Mouse (Mus musculus) lung, adult 2 months (tissue): ENCODE measurements around the gene Psmc5. TPM values are rescaled to one million over a fixed set of nuclear protein-coding genes. Genes with fewer than 3 reads are reported as not detected.
"Not testable (repeated sequence)": the region's sequence is repeated elsewhere in the genome, so short reads cannot be mapped to it uniquely, and the experiment has no call there.

Experiments used
- DNase-seq: peaks from one replicate; pipeline ENCODE4 v3.0.0; 2022
- H3K4me1 ChIP-seq: fragments of 200-500 bp; 2 replicates; pipeline ENCODE4 v1.6.1; 2011; ENCODE audit warnings: low read length; ENCODE audit not compliant: control insufficient read depth, insufficient read depth
- H3K4me3 ChIP-seq: fragments of 200-500 bp; replicated peaks from 2 replicates; pipeline ENCODE3; 2011; ENCODE audit warnings: low read depth, mild to moderate bottlenecking, control low read depth, low read length; ENCODE audit errors: extremely low read depth
- CTCF ChIP-seq: fragments of 200-500 bp; IDR thresholded peaks from 2 replicates; pipeline ENCODE4 v1.5.1; 2011; ENCODE audit warnings: mild to moderate bottlenecking, low read length, control low read depth; ENCODE audit not compliant: insufficient read depth
- POLR2A ChIP-seq: fragments of 200-500 bp; IDR thresholded peaks from 2 replicates; pipeline ENCODE4 v1.6.1; 2011; ENCODE audit warnings: low read depth, mild to moderate bottlenecking, control low read depth, low read length, borderline replicate concordance; ENCODE audit errors: extremely low read depth
- WGBS: fragments of 180-500 bp; shearing (Covaris S2); methylation state at CpG from one replicate; pipeline ENCODE4 v1.1.7; 2018; 5-methylcytosine and 5-hydroxymethylcytosine counted together
- polyA plus RNA-seq: library from polyadenylated mRNA; depleted of rRNA; stranded (reverse); fragments of >200 nt; gene quantifications from 2 replicates; pipeline ENCODE4 v1.2.3, GENCODE M21; 2012; rRNA removed

Psmc5 gene
- polyA plus RNA-seq, result 28.4 and 50.0 TPM in 2 replicates

GRCm38 (mm10) chr11:106255685-106256451, at the start of gene Psmc5, which contains the start of gene Ftsj3:
Gene Psmc5 (plus strand): TSS chr11:106256154.
Gene Ftsj3 (minus strand): TSS chr11:106256079.
- peak; percentile 82 for TF ChIP-seq POLR2A
- no peak for TF ChIP-seq CTCF
- WGBS, result under 1% methylated on average over 42 of the region's 42 CpGs
- H3K4me3 ChIP-seq, result peak within 1 kb of the TSS; percentile 92
- peak; percentile 98 for DNase-seq
- no peaks in the 10 kb centered on the region; the same call in 1 of the 2 replicates for H3K4me1 ChIP-seq

DNA sequence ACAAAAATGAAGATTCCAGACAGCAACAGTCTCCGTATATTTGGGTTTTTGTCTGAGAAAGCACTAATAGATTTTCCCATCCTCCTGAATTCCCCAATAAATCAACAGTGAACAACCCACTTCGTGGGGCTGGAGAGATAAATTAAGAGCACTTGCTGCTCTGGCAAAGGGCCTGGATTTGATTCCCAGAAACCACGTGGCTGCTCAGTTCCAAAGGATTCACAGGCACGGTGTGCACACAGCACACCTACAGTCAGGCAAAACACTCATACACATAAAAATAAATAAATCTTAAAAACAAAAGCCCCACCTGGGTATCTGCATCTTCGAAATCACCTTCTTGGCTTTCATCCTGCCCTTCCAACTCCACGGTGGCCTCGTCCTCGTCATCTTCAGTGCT, 43.2 kb upstream of the Psmc5 start:
- H3K4me1 ChIP-seq, result peaks cover 2% of the 10 kb centered on the region
- H3K4me3 ChIP-seq, result no peak overlapping the region
- DNase-seq, result no peak
- TF ChIP-seq POLR2A, result no peak
- no peak for TF ChIP-seq CTCF
- WGBS, result 70% methylated on average over 8 of the region's 8 CpGs

GRCm38 (mm10) chr11:106214856-106215255, 41.1 kb upstream of the Psmc5 start:
- no peak for DNase-seq
- TF ChIP-seq CTCF (no peak), POLR2A (no peak)
- Histone ChIP-seq H3K4me1 (peaks cover 5% of the 10 kb centered on the region), H3K4me3 (no peak overlapping the region)
- WGBS, result 71% methylated on average over 5 of the region's 5 CpGs

GRCm38 (mm10) chr11:106215450-106215859, 40.5 kb upstream of the Psmc5 start:
- Histone ChIP-seq H3K4me3 (peak overlapping the region; percentile 93), H3K4me1 (peaks cover 5% of the 10 kb centered on the region)
- TF ChIP-seq CTCF (no peak), POLR2A (no peak)
- whole genome bisulfite sequencing, result 13% methylated on average over 7 of the region's 7 CpGs
- DNase-seq, result no peak

- TF ChIP-seq POLR2A, result peak; percentile 80; the same call in 1 of the 2 replicates
- no peak for TF ChIP-seq CTCF
- peak; percentile 88 for DNase-seq
- Histone ChIP-seq H3K4me3 (peak within 1 kb of the TSS; percentile 93), H3K4me1 (peaks cover 5% of the 10 kb centered on the region)
- under 1% methylated on average over 46 of the region's 46 CpGs for WGBS
Measured at GRCm38 (mm10) chr11:106215927-106216729, 39.8 kb upstream of the Psmc5 start, which contains the start of gene Ccdc47. Gene Ccdc47 (minus strand): TSS chr11:106216344.

- peak within 1 kb of the TSS; percentile 93 for H3K4me3 ChIP-seq
- WGBS, result under 1% methylated on average over 70 of the region's 70 CpGs
- TF ChIP-seq CTCF (no peak), POLR2A (peak; percentile 66; the same call in 1 of the 2 replicates)
- DNase-seq, result peak; percentile 87
- peaks cover 5% of the 10 kb centered on the region for H3K4me1 ChIP-seq
Measured at GRCm38 (mm10) chr11:106216730-106217490, 39.0 kb upstream of the Psmc5 start, which contains the start of gene Ddx42. Gene Ddx42 (plus strand): TSS chr11:106216926.

GRCm38 (mm10) chr11:106220603-106221002, 35.4 kb upstream of the Psmc5 start:
- no peak overlapping the region for H3K4me3 ChIP-seq
- H3K4me1 ChIP-seq, result peaks cover 9% of the 10 kb centered on the region
- TF ChIP-seq POLR2A (no peak), CTCF (no peak)
- WGBS, result 73% methylated on average over 3 of the region's 3 CpGs
- no peak for DNase-seq

GRCm38 (mm10) chr11:106233978-106234377, 22.0 kb upstream of the Psmc5 start:
- DNase-seq, H3K4me1 ChIP-seq: not testable (repeated sequence)
- WGBS, result 81% methylated on average over 8 of the region's 8 CpGs

DNA sequence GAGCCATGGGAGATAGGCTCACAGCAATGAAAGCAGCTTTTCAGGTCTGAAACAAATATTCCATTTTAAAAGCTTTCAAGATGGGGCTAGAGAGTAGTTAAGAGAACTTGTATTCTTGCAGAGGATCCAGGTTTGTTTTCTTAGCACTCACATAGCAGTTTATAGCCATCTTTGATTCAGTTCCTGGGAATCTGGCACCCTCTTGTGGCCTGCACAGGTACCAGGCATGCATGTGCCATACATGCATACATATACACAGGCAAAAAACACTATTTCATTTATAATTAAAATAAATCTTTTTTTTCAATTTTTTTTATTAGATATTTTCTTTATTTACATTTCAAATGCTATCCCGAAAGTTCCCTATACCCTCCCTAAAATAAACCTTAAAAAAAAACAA, 9.1 kb upstream of the Psmc5 start:
- TF ChIP-seq POLR2A (no peak), CTCF (peak; percentile 29; the same call in 1 of the 2 replicates)
- WGBS, result 95% methylated on average over 1 of the region's 1 CpGs

More at GRCm38 (mm10) chr11:106233978-106234377, 22.0 kb upstream of the Psmc5 start:
- not testable (repeated sequence) for H3K4me3 ChIP-seq

More for the DNA sequence above, 9.1 kb upstream of the Psmc5 start:
- no peaks in the 10 kb centered on the region for H3K4me1 ChIP-seq
- DNase-seq, result no peak
- no peak overlapping the region for H3K4me3 ChIP-seq
